Mouse (Mus musculus) right cerebral cortex, postnatal 4 days (tissue): ENCODE data around the gene Smim13.

ENCODE experiments used
- DNase-seq: peaks from one replicate; pipeline ENCODE4 v3.0.0-alpha.2; 2022

Gene Smim13

GRCm38 (mm10) chr13:41293595-41293994 lies 44.0 kb downstream of the Smim13 start:
- no peak for DNase-seq

- DNase-seq: no peak
Measured at GRCm38 (mm10) chr13:41295886-41296285, 46.2 kb downstream of the Smim13 start.

DNA sequence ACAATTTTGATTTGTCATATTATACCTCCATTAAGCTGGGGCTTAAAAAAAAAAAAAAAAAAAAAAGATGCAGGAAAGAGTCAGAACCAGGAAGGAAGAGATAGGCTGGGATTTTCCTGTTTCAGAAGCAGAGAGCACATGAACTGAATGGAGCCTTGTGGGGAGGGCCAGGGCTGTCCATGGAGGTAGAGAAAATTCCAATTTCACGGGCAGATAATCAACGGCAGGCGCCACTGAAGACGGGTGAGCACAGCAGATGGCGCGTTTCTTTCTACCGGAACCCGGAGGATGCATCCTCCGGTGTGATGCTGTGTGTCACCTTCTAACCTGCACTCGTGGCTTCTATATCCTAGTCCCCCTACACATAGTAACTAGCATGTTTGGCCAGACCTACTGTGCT lies 46.8 kb downstream of the Smim13 start:
- no peak for DNase-seq

DNA sequence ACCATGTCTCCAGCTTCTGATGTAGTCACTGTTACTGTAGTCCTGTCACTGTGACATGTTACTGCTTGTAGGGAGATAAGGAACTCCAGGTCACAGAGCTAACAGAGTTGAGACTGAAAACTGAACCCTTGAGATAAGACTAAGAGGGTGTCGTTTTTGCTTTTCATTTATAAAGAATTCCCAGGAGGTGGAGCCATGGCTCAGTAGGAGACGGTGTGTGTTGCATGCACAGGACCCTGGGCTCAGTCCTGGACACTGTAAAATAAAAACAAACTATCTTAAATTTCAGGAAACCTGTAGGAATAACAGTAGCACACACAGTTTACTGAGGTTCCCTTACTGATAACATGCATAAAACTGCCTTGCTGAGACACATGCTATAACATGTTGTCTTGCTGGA lies 48.9 kb downstream of the Smim13 start:
- no peak for DNase-seq

DNA sequence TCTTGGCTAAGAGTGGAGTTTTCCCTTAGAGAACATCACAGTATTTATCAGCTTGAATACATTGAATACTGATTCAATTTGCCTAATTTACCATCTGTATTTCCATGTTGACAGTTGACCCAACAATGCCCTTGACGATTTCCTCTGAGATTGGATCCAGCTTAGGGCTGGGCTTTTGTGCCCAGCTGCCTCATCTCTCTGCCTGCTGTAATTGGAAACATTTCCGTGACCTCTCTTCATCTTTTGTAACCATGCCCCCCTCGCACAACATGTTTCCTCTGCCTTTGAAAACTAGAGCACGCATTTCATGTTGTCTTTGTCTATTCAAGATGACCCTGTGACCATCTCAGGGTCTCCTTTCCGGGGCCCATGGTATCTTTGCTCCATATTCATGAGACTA lies 49.4 kb downstream of the Smim13 start:
- no peak for DNase-seq

- DNase-seq: no peak
Measured at GRCm38 (mm10) chr13:41300037-41300436, 50.4 kb downstream of the Smim13 start.

GRCm38 (mm10) chr13:41302716-41303115 lies 53.1 kb downstream of the Smim13 start:
- DNase-seq: peak; percentile 86

DNA sequence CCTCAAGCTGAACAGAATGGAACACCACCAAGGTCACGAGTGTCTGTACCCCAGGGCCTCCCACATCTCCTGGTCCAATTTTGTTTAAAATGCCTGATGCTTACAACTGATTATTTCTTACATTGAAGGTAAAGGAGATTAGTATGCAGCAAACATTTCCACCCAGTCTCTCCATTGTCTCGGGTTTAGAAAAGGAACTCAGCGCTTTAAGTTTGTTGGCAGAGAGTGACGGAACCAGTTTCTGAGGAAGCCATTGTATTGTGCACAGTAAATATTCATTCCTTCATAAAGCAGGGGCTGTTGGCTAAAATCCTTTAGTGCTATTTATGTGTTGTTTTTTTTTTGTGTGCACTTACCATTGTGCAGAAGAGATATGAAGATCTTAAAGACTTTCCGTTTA lies 71.1 kb downstream of the Smim13 start:
- DNase-seq: no peak

- no peak for DNase-seq
Measured at GRCm38 (mm10) chr13:41321433-41321832, 71.8 kb downstream of the Smim13 start.

- no peak for DNase-seq
Measured at GRCm38 (mm10) chr13:41324631-41325030, 75.0 kb downstream of the Smim13 start.

DNA sequence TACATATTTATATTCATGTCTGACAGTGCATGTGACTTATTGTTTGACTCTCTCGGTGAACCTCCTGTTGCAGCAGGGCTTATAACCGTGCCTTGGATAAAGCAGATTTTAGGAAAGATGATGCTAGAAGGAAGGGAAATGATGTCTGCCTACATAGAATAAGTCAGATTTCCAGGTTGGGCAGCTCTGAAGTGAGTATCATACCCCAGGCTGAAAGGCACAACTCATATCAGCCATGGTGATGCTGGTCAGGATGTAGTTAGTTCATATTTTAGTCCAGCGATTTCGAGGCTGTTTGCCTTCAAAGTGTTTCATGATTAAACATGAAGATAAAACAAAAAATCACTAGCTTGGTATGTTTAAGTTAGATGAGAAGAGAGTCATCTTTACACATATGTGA lies 75.7 kb downstream of the Smim13 start:
- no peak for DNase-seq

- DNase-seq: no peak
Measured at GRCm38 (mm10) chr13:41326134-41326533, 76.5 kb downstream of the Smim13 start.
